Mouse (Mus musculus): ENCODE measurements around the gene Olfr1499. TPM values are rescaled to one million over a fixed set of nuclear protein-coding genes. Genes with fewer than 3 reads are reported as not detected.
"Not testable (repeated sequence)": the region's sequence is repeated elsewhere in the genome, so short reads cannot be mapped to it uniquely, and the experiment has no call there.

The Olfr1499 gene
- under 1 TPM in 1 of 2 experiments, not detected in 1; 0.30 TPM for polyA plus RNA-seq (2017; shearing (Covaris generic))

- ATAC-seq, result no peak
Measured at GRCm38 (mm10) chr19:13819347-13819746, at the start of gene Olfr1499. TSS of gene Olfr1499 (minus strand) at chr19:13819447.

GRCm38 (mm10) chr19:13861495-13861894 is 42.2 kb upstream of the Olfr1499 start, which contains the start of gene Olfr1502:
TSS of gene Olfr1502 (plus strand) at chr19:13861795.
- no peak for ATAC-seq

GRCm38 (mm10) chr19:13850592-13850991 is 31.3 kb upstream of the Olfr1499 start, which contains the start of gene Olfr1501:
TSS of gene Olfr1501 (minus strand) at chr19:13850692.
- ATAC-seq, result not testable (repeated sequence)

GRCm38 (mm10) chr19:13830388-13830787 is 11.1 kb upstream of the Olfr1499 start, which contains the start of gene Olfr1500:
TSS of gene Olfr1500 (minus strand) at chr19:13830488.
- no peak for ATAC-seq

- ATAC-seq, result no peak
Measured at GRCm38 (mm10) chr19:13828447-13828846, 9.2 kb upstream of the Olfr1499 start.

GRCm38 (mm10) chr19:13820847-13821246 is 1.6 kb upstream of the Olfr1499 start:
- no peak for ATAC-seq

- ATAC-seq, result no peak
Measured at GRCm38 (mm10) chr19:13818827-13819226, 420 bp downstream of the Olfr1499 start.

GRCm38 (mm10) chr19:13812823-13813222 is 6.4 kb downstream of the Olfr1499 start:
- ATAC-seq, result no peak

GRCm38 (mm10) chr19:13805486-13805885 is 13.8 kb downstream of the Olfr1499 start:
- ATAC-seq, result not testable (repeated sequence)

GRCm38 (mm10) chr19:13798102-13798501 is 21.1 kb downstream of the Olfr1499 start, which contains the start of gene Olfr1497:
TSS of gene Olfr1497 (minus strand) at chr19:13798202.
- ATAC-seq, result no peak

- ATAC-seq, result no peak
Measured at GRCm38 (mm10) chr19:13777578-13777977, 41.7 kb downstream of the Olfr1499 start, which contains the start of gene Olfr1496. TSS of gene Olfr1496 (plus strand) at chr19:13777878.

- ATAC-seq, result no peak
Measured at GRCm38 (mm10) chr19:13768565-13769276, 50.5 kb downstream of the Olfr1499 start.

- no peak for ATAC-seq
Measured at GRCm38 (mm10) chr19:13764306-13764705, 54.9 kb downstream of the Olfr1499 start, which contains the start of gene Olfr1495. TSS of gene Olfr1495 (plus strand) at chr19:13764606.

Other genes with a start within 250 kb of the Olfr1499 start
- gene Olfr1484, start 235.9 kb downstream of the Olfr1499 start, polyA plus RNA-seq (2017; shearing (Covaris generic)), result not detected
- gene Olfr1487, start 202.1 kb downstream of the Olfr1499 start, polyA plus RNA-seq (2017; shearing (Covaris generic)), result not detected
- gene Olfr1489, start 187.8 kb downstream of the Olfr1499 start, polyA plus RNA-seq (2017; shearing (Covaris generic)), result not detected
- gene Olfr1490, start 168.4 kb downstream of the Olfr1499 start, polyA plus RNA-seq (2017; shearing (Covaris generic)), result not detected
- not detected for gene Olfr1491, start 122.2 kb downstream of the Olfr1499 start, polyA plus RNA-seq (2017; shearing (Covaris generic))
- not detected for gene Olfr1493-ps1, start 96.2 kb downstream of the Olfr1499 start, polyA plus RNA-seq (2017; shearing (Covaris generic))
- not detected for gene Olfr1494, start 79.7 kb downstream of the Olfr1499 start, polyA plus RNA-seq (2017; shearing (Covaris generic))
- gene Olfr1495, start 54.8 kb downstream of the Olfr1499 start, polyA plus RNA-seq (2017; shearing (Covaris generic)), result not detected
- not detected for gene Olfr1496, start 41.6 kb downstream of the Olfr1499 start, polyA plus RNA-seq (2017; shearing (Covaris generic))
- gene Olfr1497, start 21.2 kb downstream of the Olfr1499 start, polyA plus RNA-seq (2017; shearing (Covaris generic)), result not detected
- not detected for gene Olfr1500, start 11.0 kb upstream of the Olfr1499 start, polyA plus RNA-seq (2017; shearing (Covaris generic))
- gene Olfr1501, start 31.2 kb upstream of the Olfr1499 start, polyA plus RNA-seq (2017; shearing (Covaris generic)), result under 1 TPM in 1 of 2 experiments, not detected in 1; 0.49 TPM
- not detected for gene Olfr1502, start 42.3 kb upstream of the Olfr1499 start, polyA plus RNA-seq (2017; shearing (Covaris generic))
- not detected for gene Olfr1504, start 78.5 kb upstream of the Olfr1499 start, polyA plus RNA-seq (2017; shearing (Covaris generic))
- not detected for gene Olfr1505, start 94.1 kb upstream of the Olfr1499 start, polyA plus RNA-seq (2017; shearing (Covaris generic))

All from activated CD4-positive, CD25-positive, alpha-beta regulatory T cell, adult 4 months (primary cell).